Mouse (Mus musculus) thymus, postnatal 36 days (tissue): ENCODE measurements around the gene Wsb1.
A peak's percentile ranks its signal among the peaks of the same experiment; 100 is the strongest.
"Not testable (repeated sequence)": the region's sequence is repeated elsewhere in the genome, so short reads cannot be mapped to it uniquely, and the experiment has no call there.

Experiments used
- DNase-seq, 2 experiments: peaks; one replicate each; pipeline ENCODE4 v3.0.0; 2022; ENCODE audit warnings: mixed read lengths in 2 of 2

Gene Wsb1

DNA sequence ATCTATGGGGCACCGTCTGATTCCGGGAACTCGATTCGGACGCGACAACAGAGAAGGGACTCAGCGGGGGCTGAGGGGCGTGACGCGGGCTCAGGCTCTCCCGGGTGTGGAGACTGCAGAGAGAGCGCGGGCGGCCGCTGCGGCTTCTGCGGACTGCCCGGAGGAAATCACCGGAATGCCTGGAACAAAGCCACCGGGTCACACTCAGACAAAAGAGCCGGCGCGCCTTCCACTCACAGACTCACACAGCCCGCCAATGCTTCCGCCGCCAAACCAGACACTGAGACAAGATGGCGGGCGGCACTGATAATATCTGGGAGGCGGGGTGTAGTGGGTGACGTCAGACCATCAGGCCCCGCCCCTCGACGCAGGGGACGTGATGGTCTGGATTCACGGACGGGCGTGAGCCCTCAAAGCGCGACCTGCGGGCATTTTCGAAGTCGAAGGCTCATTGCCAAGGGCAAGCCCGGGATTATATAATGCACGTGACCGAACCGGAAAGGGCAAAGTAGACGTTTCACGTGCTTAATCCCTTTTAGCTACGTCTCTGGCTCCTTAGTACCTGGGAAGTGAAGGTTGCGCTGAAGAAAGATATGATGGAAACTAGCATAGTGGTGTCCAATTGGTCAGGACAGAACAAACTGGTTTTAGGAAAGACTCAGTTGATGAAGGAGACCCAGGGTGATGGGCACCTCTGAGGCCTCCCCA is at the start of gene Wsb1:
Wsb1 (minus strand) TSS at position 281 of the 708 bp plus-strand sequence.
- peak; percentile 90 to 94 for DNase-seq

DNA sequence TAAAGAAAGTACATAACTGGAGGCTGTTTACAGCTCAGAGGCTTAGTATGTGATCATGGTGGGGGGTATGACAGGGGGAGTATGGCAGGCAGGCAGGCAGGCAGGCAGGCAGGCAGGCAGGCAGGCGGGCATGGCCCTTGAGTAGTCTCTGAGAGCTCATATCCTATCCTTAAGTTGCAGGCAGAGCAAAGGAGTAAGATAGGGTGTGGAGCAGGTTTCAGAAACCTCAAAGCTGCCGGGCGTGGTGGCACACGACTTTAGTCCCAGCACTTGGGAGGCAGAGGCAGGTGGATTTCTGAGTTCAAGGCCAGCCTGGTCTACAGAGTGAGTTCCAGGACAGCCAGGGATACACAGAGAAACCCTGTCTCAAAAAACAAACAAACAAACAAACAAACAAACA is 49.8 kb upstream of the Wsb1 start:
- DNase-seq: not testable (repeated sequence)

DNA sequence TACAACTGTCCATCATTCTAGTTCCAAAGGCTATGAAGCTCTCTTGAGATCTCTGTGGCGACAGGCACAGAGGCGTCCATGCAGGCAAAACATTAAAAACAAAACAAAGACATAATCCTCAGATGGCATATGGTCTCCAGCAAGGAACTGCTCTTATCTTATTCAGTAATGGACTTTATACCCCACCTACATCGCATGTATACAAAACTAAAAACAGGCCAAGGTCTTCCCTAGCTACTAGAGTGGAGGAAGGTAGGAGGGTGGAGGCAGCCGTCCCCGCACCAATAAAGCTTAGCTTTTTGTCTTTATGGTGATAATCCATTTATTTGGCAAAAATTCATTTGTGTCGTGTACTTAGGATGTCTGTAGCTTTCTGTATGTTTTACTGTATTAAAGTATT is 48.6 kb upstream of the Wsb1 start:
- DNase-seq: no peak

GRCm38 (mm10) chr11:79299719-79300431 is 45.4 kb upstream of the Wsb1 start:
- DNase-seq: no peak

- no peak for DNase-seq
Observed at GRCm38 (mm10) chr11:79296856-79297491, 42.5 kb upstream of the Wsb1 start, which contains the start of gene Gm9964. Gene Gm9964, minus strand, starts transcription at chr11:79296906.

GRCm38 (mm10) chr11:79296167-79296566 is 41.7 kb upstream of the Wsb1 start:
- DNase-seq: peak; percentile 17 to 35

GRCm38 (mm10) chr11:79293971-79294370 is 39.5 kb upstream of the Wsb1 start:
- DNase-seq: no peak

DNA sequence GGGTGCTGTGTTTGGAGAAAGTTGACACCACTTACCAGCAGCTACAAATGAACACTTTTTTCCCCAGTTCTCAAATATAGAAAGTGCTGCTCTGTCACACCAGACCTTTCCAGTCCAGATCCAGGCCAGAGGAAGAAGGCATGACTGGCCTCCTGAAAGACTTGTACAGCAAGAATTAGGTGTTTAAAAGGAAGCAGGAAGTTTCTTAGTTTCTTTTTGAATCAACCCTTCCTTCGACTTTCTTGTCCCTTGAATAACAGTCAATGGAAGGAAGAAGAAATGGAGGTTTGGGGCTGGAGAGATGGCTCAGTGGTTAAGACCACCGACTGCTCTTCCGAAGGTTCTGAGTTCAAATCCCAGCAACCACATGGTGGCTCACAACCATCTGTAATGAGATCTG is 38.6 kb upstream of the Wsb1 start:
- no peak for DNase-seq

DNA sequence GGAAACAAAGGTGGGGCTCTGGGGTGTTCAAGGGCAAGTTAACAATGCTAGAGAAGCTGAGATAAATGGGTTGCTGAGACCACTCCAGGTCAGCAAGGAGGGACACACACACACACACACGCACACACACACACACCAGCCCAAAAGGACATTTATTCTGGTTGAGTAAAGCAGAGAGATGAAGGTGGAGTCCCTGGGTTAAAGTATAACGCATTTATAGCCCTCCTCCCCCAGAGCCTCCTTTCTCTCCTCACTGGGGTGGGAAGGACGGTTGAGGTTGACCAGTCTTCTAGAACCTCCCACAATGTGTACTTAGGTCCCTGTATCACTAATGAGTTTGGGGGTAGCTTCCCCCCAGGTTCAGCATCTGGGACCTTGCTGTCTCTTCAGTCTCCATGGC is 37.7 kb upstream of the Wsb1 start:
- no peak for DNase-seq

- no peak for DNase-seq
Observed at GRCm38 (mm10) chr11:79291651-79292050, 37.2 kb upstream of the Wsb1 start.

DNA sequence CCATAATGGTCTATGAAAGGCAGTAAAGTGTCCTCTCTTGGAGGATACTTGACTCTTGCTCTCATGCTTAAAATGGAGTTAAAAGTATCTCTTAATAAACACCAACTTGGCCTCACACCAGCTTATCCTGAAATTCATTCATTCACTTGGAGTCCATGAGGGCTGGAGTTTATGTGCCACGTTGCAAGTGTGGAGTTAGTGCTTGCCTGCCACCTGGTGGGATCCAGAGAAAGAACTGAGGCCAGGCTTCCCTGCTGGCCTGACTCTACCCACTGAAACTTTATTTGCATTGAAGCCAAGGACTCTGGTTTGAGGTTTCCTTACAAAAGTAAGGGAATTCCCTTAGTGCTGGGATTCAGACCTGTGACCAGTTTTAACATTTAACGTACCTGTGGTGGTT is 36.0 kb upstream of the Wsb1 start:
- no peak for DNase-seq

DNA sequence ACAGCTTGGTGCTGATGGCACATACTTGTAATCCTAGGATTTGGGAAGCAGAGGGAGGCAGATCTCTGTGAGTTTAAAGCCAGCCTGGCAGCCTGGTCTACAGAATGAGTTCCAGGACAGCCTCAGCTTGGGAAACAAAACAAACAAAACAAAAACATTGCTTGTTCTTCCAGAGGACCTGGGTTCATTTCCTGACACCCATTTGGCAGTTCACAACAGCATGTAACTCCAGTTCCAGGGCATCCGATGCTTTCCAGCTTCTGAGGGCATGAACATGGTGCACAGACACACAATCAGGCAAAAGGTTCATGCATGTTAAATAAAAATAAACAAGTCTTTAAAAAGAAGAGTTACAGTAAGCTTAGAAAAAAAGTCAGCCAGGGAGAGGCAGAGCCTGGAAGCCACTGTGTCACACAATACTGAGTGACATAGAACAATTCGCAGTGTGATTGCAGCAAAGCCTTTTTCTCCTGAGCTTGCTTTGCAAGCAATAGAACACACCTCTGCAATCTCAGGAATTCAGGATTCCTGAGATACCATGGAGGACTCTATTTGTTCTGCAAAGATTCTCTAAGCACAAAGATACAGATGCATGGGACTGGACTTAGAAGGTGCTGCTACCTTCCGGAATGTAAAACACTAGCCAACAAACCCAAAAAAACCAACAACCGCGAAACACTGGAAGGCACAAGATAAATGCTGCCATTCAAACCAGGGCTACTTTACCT is 34.6 kb upstream of the Wsb1 start:
- no peak for DNase-seq

DNA sequence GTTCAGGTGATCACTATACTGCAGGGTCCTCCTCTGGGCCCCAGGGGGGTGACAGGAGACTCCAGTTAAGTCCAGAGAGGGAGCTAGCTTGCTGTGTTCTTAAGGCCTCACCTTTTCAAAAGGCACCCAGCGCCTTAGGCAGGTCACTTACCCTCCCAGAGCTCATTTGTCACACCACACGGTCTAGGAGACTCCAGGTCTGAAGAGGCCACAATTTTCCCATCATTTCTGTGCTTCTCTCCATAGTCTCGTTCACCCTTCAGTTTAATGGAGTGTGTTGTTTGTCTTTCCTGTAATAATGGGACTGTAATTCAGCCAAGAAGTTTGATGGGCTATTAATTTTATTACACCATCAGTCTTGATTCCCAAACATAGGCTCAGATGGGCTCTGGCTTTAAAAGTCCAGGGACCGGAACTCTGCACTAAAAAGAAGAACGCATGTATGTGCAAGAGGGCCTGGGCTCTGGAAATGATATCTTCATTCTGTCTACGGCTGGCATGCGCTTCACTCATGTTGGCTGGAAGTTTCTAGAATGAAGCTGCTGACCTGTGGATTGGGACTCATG is 33.9 kb upstream of the Wsb1 start:
- DNase-seq: no peak

GRCm38 (mm10) chr11:79287447-79287846 is 33.0 kb upstream of the Wsb1 start:
- DNase-seq: no peak

- DNase-seq: no peak
Observed at GRCm38 (mm10) chr11:79286305-79286799, 31.9 kb upstream of the Wsb1 start.

GRCm38 (mm10) chr11:79283350-79284030 is 29.0 kb upstream of the Wsb1 start:
- no peak for DNase-seq

- no peak for DNase-seq
Observed at GRCm38 (mm10) chr11:79281396-79281795, 26.9 kb upstream of the Wsb1 start.

DNA sequence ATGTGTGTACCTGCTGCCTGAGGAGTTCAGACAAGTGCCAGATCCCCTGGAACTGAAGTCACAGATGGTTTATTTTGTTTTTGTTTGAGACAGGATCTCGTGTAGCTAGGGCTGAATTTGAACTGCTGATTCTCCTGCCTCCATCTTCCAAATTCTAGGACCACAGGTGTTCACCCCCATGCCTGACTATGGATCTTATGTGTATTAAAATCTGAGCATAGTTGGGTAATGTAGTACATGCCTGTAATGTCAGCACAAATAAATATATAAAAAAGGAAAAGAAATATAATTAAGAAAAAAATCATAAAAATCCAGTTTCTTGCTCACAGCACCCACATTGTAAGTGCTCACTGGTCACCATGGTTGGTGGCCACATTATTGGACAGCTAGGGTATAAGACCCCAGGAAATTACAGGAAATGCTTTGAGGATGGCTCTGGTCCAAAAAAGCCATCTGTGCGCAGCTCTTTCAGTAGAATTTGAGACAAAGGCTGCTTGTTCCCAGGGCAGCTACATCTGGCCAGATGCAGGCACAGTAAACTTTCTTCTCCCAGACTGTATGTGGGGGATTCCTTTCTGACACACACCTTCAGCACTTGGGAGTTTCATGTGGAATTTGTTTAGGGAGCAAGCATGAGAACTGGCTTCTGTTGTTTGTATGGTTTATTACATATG is 25.4 kb upstream of the Wsb1 start:
- no peak for DNase-seq

GRCm38 (mm10) chr11:79273757-79274156 is 19.3 kb upstream of the Wsb1 start:
- no peak for DNase-seq

DNA sequence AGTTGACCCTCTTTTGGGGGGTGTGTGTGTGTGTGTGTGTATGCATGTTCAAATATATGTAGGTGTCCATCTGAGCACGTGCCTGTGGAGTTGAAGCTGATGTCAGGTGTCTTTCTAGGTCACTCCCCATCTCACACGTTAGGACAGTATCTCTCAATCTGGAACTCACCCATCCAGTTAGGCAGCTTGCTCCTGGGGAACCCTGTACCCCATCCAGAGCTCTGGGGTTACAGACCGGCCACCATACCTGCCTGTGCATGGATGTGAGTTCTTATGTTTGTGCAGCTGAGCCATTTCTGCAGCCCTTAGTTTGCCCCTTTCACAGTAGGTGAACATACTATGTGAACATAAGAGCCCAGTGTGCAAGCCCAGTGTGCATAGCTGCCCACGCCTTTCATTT is 18.6 kb upstream of the Wsb1 start:
- DNase-seq: no peak

DNA sequence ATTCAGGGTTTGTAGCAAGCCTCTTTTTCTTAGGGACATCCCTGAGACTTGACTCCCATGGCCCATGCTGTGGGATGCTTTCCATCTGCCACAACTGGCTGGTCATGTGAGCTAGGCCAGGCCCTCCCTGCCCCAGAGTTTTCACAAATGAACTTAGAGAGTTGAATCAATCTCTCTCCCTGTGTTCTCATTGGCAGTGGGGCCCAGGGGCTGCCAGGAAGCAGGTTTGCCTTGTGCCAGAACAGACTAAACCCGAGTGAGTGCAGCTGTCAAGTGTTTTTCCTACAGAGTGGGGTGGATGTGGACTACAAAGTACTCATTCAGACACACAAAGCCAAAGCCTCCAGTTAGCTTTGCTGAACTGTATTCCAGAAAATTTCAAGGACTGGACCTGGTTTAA is 12.7 kb upstream of the Wsb1 start:
- DNase-seq: no peak

DNA sequence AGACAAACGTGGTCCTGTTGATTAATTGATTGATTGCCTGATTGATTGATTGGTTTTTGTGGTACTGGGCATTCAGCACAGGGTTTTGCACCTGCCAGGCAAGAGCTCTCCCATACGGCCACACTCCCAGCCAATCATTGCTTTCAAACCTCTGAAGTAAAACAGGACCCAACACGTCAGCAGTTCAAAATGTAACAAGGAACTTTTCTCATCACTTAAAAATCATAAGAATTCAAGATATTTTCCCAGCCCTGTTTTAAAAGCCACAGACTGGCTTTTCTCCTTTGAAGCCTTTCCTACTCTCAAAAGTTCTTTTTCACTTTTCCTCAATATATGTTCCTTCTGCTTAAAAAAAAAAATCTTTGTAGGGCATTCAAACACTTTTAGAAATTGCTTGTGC is 9.9 kb upstream of the Wsb1 start:
- no peak for DNase-seq
